Mouse (Mus musculus): ENCODE data around the gene Adgrf1.

Adgrf1 gene

DNA sequence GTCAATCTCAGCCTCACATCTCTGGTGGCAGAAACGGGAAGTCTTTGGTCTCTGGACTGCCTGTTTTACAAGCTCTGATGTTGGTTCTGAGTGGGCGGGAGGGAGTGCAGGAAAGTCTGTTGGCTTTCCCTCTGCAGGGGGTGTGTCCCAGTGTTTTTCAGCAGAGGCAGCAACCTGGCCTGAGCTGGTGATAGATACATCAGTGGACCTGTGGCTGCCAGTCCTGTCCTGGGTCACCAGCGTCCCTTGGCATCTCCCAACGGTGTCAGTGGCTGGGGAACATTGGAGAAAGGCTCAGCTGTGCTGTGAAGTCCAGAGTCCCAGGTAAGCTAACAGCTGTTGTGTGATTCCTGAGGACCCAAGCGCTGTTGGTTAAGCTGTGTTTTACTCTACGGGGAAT is at the start of gene Adgrf1:
Gene Adgrf1 (plus strand): TSS at position 169 of the 400 bp plus-strand sequence.
- no peaks in the 10 kb centered on the region for H3K36me3 ChIP-seq (ENCODE audit: control insufficient read depth, insufficient read depth, low read length, poor library complexity, severe bottlenecking)
- no peak for DNase-seq (ENCODE audit: low read depth, low spot score)
- no peaks in the 10 kb centered on the region for H3K27me3 ChIP-seq (ENCODE audit: control insufficient read depth, insufficient read depth, low read length, poor library complexity, severe bottlenecking)

DNA sequence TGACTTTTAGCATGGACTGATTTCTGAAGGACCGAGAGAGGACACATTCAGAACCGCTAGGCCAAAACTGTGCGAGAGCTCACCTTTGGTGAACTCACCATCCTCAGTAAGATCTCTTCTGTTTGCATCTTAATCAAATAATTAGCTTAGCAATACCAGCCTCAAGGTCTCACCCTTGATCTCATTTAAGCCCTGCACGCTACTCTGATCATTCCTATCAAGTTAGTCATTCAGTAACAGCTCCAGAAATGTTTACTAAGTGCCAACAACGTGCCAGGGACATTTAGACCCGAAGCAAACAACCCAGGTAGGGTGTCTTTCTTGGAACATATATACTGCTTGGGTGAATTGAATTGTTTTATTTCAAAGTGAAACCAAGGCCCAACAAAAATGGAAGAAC is 44.0 kb upstream of the Adgrf1 start:
- H3K36me3 ChIP-seq (ENCODE audit: control insufficient read depth, insufficient read depth, low read length, poor library complexity, severe bottlenecking) = no peaks in the 10 kb centered on the region
- no peak for DNase-seq (ENCODE audit: low read depth, low spot score)
- H3K27me3 ChIP-seq (ENCODE audit: control insufficient read depth, insufficient read depth, low read length, poor library complexity, severe bottlenecking) = no peaks in the 10 kb centered on the region

DNA sequence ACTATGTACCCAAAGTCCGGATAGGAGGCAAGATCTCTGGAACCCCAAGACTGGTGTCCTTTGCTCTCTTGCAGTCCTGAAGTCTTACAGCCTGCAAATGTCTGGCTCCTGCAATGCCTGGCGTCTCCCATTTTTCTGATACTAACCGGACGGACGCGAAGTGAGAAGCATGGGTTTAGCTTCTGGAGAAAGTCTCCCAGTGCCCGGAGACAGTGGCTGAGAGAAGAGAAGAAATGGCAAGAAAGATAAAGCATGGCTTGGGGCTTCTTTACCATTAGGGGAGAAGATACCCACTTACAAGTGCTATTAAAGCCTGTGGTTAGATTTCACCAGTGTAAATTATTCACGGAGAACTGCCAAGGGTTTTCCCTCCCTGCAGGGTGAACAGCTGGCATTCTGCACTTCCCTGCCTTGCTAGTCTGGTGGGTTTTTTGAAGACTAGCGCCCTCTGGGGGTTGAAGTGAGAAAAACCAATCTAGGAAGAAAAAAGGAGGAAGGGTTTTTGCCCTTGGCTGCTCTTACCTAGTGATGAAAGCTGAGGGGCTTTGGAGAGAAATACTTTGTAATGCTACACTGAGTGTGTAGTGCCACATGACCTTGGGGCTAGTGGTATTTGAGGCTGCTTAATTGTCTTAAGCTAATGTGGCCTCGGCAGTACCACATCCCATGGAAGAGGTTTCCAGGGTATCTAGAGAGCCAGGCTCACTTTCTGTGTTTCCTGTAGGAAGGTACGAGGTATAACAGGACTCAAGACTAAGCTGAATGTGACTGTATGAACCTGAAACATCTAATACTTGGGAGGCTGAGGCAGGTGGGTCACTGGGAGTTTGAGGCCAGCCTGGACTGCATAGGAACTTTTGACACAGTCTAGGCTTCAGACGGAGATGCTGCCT is 40.3 kb upstream of the Adgrf1 start:
- DNase-seq (ENCODE audit: low read depth, low spot score) = peak; percentile 82
- no peaks in the 10 kb centered on the region for H3K36me3 ChIP-seq (ENCODE audit: control insufficient read depth, insufficient read depth, low read length, poor library complexity, severe bottlenecking)

DNA sequence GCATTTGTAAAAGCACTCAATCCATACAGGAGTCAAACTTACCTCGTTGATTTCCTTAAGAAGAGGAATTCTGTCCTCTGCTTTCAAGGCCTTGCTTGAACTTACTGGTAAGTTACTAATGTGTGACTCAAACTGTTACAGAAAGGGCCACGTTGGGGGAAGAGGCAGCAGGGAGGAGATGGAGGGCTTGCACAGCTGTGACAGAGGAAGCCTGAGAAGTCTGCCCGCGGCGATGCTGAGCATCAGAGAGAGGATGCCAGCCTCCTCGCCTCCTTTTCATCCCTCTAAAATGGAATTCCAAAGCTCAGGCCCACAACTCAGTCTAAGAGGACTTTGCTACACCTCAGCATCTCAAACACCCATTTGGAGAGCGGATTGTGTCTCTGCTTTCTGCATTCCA is 39.3 kb upstream of the Adgrf1 start:
- H3K36me3 ChIP-seq (ENCODE audit: control insufficient read depth, insufficient read depth, low read length, poor library complexity, severe bottlenecking) = no peaks in the 10 kb centered on the region
- H3K27me3 ChIP-seq (ENCODE audit: control insufficient read depth, insufficient read depth, low read length, poor library complexity, severe bottlenecking) = no peaks in the 10 kb centered on the region
- DNase-seq (ENCODE audit: low read depth, low spot score) = no peak

More for the DNA sequence above, 40.3 kb upstream of the Adgrf1 start:
- H3K27me3 ChIP-seq (ENCODE audit: control insufficient read depth, insufficient read depth, low read length, poor library complexity, severe bottlenecking) = no peaks in the 10 kb centered on the region

DNA sequence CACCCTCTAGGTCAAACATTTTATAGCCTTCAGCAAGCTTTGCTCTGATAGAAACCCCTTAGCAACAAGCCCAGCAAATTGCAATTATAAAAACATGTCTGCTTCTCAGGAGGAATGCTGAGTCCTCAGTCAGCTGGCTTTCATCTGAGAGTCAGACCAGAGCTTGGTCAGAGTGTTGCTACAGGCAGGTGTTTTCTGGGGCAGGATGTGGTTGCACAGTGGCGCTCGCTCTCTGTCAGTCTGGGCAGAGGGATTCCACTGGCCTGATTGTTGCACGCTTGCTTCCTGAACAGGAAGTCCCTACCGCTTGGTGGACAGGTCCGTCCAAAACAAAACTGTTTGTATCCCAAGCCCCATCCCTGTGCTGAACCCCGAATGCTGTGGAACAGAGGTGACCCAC is 37.4 kb upstream of the Adgrf1 start:
- DNase-seq (ENCODE audit: low read depth, low spot score) = peak; percentile 53
- H3K36me3 ChIP-seq (ENCODE audit: control insufficient read depth, insufficient read depth, low read length, poor library complexity, severe bottlenecking) = no peaks in the 10 kb centered on the region
- no peaks in the 10 kb centered on the region for H3K27me3 ChIP-seq (ENCODE audit: control insufficient read depth, insufficient read depth, low read length, poor library complexity, severe bottlenecking)

DNA sequence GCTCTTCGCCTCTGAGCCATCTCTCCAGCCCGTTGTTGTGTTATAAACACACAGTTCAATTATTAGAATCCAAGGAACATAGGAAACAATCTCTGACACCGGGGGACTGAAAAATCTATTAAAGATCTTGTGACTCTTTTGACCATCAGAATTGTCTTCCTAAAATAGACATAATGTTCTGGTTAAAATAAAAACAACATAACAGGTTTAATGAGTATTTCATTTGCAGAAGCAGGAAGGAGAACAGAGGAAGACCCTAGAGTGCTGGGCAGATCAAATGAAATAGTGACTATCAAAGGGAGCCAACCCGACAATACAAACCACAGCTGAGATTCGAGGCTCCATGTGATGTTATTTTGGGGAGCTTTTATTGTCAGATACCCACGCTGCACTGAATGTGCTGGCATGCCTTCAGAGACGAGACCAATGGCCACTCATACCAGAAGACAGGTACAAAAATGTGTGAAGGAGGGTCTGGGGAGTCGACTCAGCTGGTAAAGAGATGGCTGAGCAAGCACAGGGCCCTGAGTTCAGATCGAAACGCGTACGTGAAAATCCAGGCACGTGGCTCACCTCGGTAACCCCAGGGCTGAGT is 33.4 kb upstream of the Adgrf1 start:
- no peaks in the 10 kb centered on the region for H3K36me3 ChIP-seq (ENCODE audit: control insufficient read depth, insufficient read depth, low read length, poor library complexity, severe bottlenecking)
- no peaks in the 10 kb centered on the region for H3K27me3 ChIP-seq (ENCODE audit: control insufficient read depth, insufficient read depth, low read length, poor library complexity, severe bottlenecking)
- DNase-seq (ENCODE audit: low read depth, low spot score) = no peak

DNA sequence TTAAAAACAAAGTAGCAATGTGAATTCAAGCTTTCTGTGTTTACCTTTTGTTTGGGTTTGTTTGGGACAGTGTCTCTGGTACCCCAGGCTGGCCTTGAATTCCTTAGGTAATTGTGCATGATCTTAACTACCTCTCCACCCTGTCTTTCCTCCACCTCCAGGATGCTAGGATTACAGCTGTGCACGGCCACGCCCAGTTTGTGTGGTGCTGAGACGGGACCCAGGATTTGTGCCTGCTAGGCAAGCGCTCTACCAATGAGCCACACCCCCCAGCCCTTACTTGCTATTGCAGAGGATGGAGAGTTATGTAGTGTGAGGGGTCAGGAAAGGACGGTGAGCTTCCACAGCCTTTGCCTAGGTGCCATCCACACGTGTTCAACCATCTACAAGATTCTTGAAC is 31.1 kb upstream of the Adgrf1 start:
- no peak for DNase-seq (ENCODE audit: low read depth, low spot score)
- no peaks in the 10 kb centered on the region for H3K27me3 ChIP-seq (ENCODE audit: control insufficient read depth, insufficient read depth, low read length, poor library complexity, severe bottlenecking)

DNA sequence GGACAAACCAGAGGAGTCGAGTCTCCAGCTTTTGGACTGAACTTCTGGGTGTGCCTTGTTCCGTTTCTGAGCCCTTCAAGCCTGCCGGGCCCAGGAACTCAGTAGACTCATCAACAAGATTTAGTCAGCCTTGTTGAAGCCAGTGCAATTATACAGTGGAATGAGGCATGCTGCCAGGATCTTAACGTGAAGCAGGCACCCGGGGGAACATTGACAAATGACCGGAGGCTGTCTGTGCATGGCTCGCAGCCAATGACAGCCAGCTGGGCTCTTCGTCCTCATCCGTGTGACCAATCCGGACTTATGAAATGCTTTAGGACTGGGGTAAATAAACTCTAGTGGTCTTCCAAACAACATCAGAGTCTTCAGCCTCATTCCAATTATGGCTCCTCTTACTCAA is 29.0 kb upstream of the Adgrf1 start:
- no peak for DNase-seq (ENCODE audit: low read depth, low spot score)
- Histone ChIP-seq H3K36me3 (ENCODE audit: control insufficient read depth, insufficient read depth, low read length, poor library complexity, severe bottlenecking) (no peaks in the 10 kb centered on the region), H3K27me3 (ENCODE audit: control insufficient read depth, insufficient read depth, low read length, poor library complexity, severe bottlenecking) (no peaks in the 10 kb centered on the region)

More for the DNA sequence above, 31.1 kb upstream of the Adgrf1 start:
- no peaks in the 10 kb centered on the region for H3K36me3 ChIP-seq (ENCODE audit: control insufficient read depth, insufficient read depth, low read length, poor library complexity, severe bottlenecking)

DNA sequence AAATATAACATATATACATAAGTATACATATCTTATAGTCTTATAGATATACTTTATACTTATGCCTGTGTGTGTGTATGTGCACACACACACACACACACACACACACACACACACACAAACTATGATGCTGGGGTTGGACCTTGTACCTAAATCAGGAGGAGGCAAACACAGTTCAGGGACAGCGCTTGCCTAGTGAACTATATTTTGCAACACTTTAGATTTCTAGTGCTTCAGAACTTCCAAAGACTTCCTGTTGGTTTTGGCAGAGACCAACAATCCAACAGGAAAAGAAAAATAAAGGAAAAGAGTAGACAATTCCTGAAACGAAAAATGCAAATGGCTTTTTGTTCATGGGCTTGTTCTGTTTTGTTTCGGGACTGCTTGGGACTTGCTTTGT is 27.5 kb upstream of the Adgrf1 start:
- H3K27me3 ChIP-seq (ENCODE audit: control insufficient read depth, insufficient read depth, low read length, poor library complexity, severe bottlenecking) = no peaks in the 10 kb centered on the region
- DNase-seq (ENCODE audit: low read depth, low spot score) = no peak
- H3K36me3 ChIP-seq (ENCODE audit: control insufficient read depth, insufficient read depth, low read length, poor library complexity, severe bottlenecking) = no peaks in the 10 kb centered on the region

DNA sequence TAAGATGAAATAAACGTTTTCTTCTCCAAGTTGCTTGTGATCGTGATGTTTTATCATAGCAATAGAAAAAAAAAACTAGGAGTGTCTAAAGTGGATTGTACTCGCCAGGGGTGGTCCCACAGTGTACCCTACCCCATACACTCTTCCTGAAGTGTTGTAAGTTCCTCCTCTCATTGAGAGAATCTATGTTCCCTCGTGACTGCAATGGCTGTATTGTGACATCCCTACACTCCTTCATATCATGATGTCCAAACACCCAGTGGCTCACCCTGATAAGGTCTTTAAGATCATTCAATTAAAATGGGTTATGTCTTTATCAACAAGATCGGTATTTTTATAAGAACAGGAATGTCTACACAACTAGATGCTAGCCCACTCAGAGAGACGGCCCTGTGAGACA is 24.8 kb upstream of the Adgrf1 start:
- no peak for DNase-seq (ENCODE audit: low read depth, low spot score)
- Histone ChIP-seq H3K36me3 (ENCODE audit: control insufficient read depth, insufficient read depth, low read length, poor library complexity, severe bottlenecking) (no peaks in the 10 kb centered on the region), H3K27me3 (ENCODE audit: control insufficient read depth, insufficient read depth, low read length, poor library complexity, severe bottlenecking) (no peaks in the 10 kb centered on the region)

DNA sequence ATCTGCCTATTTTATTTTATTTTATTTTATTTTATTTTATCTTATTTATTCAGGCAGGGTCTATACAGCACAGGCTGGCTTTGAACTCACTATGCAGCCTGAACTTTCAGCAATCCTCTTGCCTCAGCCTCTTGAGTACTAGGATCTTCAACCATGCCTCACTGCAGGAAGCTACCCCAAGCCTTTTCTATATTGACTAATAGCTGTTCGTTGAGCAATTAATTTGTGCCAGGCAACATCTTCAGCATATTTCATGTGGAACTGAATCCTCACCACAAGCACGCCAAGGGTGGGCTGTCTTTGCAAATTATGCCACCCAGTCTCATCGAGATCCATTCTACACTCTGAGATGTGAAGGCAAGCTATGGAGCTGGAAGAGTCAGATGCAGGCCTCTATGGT is 22.9 kb upstream of the Adgrf1 start:
- Histone ChIP-seq H3K36me3 (ENCODE audit: control insufficient read depth, insufficient read depth, low read length, poor library complexity, severe bottlenecking) (no peaks in the 10 kb centered on the region), H3K27me3 (ENCODE audit: control insufficient read depth, insufficient read depth, low read length, poor library complexity, severe bottlenecking) (no peaks in the 10 kb centered on the region)
- DNase-seq (ENCODE audit: low read depth, low spot score) = no peak

DNA sequence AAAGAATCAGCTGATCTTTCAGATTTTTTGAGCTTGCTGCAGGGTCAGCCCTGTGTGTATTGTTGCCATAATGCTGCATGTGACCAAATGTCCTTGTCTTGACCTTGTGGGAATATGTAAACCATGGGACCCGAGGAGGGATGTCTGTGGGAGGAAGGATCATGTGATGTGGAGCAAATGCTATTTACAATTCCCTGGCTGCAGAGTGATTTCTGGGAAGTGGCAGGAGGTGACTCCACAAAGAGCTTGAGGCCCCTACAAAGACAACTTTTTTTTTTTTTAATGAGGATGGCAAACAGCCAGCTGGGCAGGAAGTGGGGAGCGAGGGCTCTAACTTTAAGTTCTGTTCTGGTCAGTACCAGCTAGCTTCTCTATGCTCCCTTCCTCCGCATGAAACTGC is 20.5 kb upstream of the Adgrf1 start:
- Histone ChIP-seq H3K36me3 (ENCODE audit: control insufficient read depth, insufficient read depth, low read length, poor library complexity, severe bottlenecking) (no peaks in the 10 kb centered on the region), H3K27me3 (ENCODE audit: control insufficient read depth, insufficient read depth, low read length, poor library complexity, severe bottlenecking) (no peaks in the 10 kb centered on the region)
- no peak for DNase-seq (ENCODE audit: low read depth, low spot score)

DNA sequence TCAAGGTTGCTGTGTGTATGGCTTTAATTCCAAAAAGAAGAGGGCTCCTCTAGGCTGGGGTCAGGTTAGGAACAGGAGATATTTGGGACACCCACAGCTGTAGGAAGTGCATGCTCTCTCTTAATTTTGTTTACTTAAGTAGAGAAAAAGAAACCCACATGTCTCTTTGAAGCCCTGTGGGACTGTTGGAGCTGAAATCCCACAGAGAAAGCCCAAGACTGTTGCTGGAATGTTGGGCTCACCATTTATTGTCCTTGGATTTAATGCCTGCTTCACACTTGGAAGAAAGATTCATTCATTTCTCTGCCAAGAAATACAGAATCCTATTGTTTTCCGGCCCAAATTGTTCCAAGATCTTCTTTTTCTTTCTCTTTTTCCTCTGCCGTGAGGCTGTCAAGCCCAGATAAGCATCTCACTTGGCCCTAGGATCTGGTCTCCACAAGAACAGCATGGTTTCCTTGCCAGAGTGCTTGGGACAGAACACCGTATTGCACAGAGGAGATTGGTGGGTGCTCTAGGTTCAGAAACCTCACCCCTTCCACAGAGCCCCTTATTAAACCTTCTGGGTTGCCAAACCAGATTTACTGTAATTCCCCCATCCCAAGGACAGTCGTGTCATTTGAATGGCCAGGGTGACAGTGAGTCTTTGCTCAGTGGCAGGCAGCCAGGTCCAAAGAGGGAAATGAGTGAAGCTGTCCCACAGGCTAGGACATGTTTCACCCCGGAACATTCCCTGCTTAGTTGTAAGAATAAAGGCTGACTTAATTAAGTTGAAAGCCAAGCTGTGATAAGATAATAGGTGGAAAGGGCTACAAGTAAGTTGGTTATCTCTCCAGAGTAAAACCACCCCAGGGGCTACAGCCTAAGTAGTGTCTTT is 18.6 kb upstream of the Adgrf1 start:
- Histone ChIP-seq H3K27me3 (ENCODE audit: control insufficient read depth, insufficient read depth, low read length, poor library complexity, severe bottlenecking) (no peaks in the 10 kb centered on the region), H3K36me3 (ENCODE audit: control insufficient read depth, insufficient read depth, low read length, poor library complexity, severe bottlenecking) (no peaks in the 10 kb centered on the region)
- no peak for DNase-seq (ENCODE audit: low read depth, low spot score)

DNA sequence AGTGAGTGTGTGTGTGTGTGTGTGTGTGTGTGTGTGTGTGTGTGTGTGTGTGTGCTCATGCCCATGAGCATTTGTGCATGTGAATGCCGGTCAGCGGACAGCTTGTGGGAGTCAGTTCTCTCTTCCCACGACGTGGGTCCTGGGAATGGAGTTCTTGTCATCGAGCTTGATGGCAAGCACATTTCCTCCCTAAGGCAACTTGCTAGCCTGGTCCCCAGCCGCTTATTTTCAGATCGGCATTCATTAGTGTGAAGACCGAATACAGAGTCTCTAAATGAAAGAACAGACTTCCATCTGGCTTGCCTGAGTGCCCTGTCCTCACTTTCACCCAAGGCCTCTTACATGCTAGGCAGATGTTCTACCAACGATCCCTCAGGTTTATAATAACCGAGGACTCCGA is 17.3 kb upstream of the Adgrf1 start:
- no peak for DNase-seq (ENCODE audit: low read depth, low spot score)
- Histone ChIP-seq H3K27me3 (ENCODE audit: control insufficient read depth, insufficient read depth, low read length, poor library complexity, severe bottlenecking) (no peaks in the 10 kb centered on the region), H3K36me3 (ENCODE audit: control insufficient read depth, insufficient read depth, low read length, poor library complexity, severe bottlenecking) (no peaks in the 10 kb centered on the region)

DNA sequence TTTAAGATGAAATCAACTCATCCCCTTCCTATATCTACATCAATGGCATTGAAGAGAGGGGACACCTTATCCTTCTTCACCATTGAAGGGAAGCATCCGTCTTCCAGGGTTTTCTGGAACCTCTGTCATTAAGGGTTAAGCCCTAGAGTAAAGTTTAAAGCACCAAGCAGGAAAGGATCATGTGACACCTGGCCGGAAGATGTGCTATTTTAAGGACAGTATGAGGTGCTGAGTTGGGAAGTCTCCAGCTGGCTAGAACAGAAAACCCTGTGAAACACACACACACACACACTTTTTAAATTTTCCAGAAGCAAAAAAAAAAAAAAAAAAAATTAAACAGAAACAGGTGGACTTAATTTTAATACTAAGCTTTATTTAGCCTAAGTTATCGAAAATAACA is 15.9 kb upstream of the Adgrf1 start:
- DNase-seq (ENCODE audit: low read depth, low spot score) = no peak
- no peaks in the 10 kb centered on the region for H3K36me3 ChIP-seq (ENCODE audit: control insufficient read depth, insufficient read depth, low read length, poor library complexity, severe bottlenecking)
- no peaks in the 10 kb centered on the region for H3K27me3 ChIP-seq (ENCODE audit: control insufficient read depth, insufficient read depth, low read length, poor library complexity, severe bottlenecking)
